Mouse (Mus musculus) intestine, postnatal 0 days (tissue): ENCODE results near the gene Hmgb1. TPM values are rescaled to one million over a fixed set of nuclear protein-coding genes. Genes with fewer than 3 reads are reported as not detected.

Source experiments
- ATAC-seq: fragments of 200-750 bp; cut with Nextera tagmentation; 2 replicates; pipeline ENCODE4 v1.8.0; 2017; ENCODE audit warnings: mild to moderate bottlenecking, moderate TSS enrichment, moderate library complexity
- H3K27ac ChIP-seq: fragments of 300-500 bp; sonication (generic); 2 replicates; pipeline ENCODE4 v1.5.1; 2014; ENCODE audit warnings: mild to moderate bottlenecking, low read depth, low read length, moderate library complexity
- H3K27me3 ChIP-seq: fragments of 300-500 bp; sonication (generic); replicated peaks from 2 replicates; pipeline ENCODE4 v1.6.1; 2014; ENCODE audit warnings: low read length, mixed read lengths; ENCODE audit not compliant: control insufficient read depth, insufficient read depth
- H3K36me3 ChIP-seq: fragments of 300-500 bp; sonication (generic); 2 replicates; pipeline ENCODE4 v1.6.1; 2014; ENCODE audit warnings: mild to moderate bottlenecking, moderate library complexity; ENCODE audit not compliant: control insufficient read depth, insufficient read depth
- H3K4me1 ChIP-seq: fragments of 300-500 bp; sonication (generic); replicated peaks from 2 replicates; pipeline ENCODE4 v1.6.1; 2014; ENCODE audit warnings: antibody characterized with exemption, low read length, mixed read lengths; ENCODE audit not compliant: control insufficient read depth, insufficient read depth
- H3K4me2 ChIP-seq: fragments of 300-500 bp; sonication (generic); replicated peaks from 2 replicates; pipeline ENCODE4 v1.6.1; 2014; ENCODE audit warnings: low read depth, mild to moderate bottlenecking, moderate library complexity
- H3K4me3 ChIP-seq: fragments of 300-500 bp; sonication (generic); 2 replicates; pipeline ENCODE4 v1.5.1; 2014; ENCODE audit warnings: low read depth, low read length
- H3K9ac ChIP-seq: fragments of 300-500 bp; sonication (generic); 2 replicates; pipeline ENCODE4 v1.6.1; 2014; ENCODE audit warnings: mild to moderate bottlenecking, low read depth, low read length
- H3K9me3 ChIP-seq: fragments of 300-500 bp; sonication (generic); 2 replicates; pipeline ENCODE4 v1.6.1; 2016; ENCODE audit warnings: mixed run types; ENCODE audit not compliant: control insufficient read depth
- CTCF ChIP-seq: sonication (generic); IDR thresholded peaks from 2 replicates; pipeline ENCODE4 v1.5.1; 2016; ENCODE audit warnings: low read depth, mild to moderate bottlenecking, control low read depth, antibody characterized with exemption, moderate library complexity
- WGBS: fragments of 180-500 bp; shearing (Covaris S2); extraction: QIAGEN DNeasy Blood & Tissue Kit; methylation state at CpG from one replicate; pipeline ENCODE4 v1.1.7; 2014; 5-methylcytosine and 5-hydroxymethylcytosine counted together
- polyA plus RNA-seq: library from polyadenylated mRNA; unstranded; fragments of >200 nt; fragmentation: Nextera tagmentation; extraction: Ambion mirVana; gene quantifications from 2 replicates; pipeline ENCODE4 v1.2.1, GENCODE M21; 2015

Hmgb1 gene
- polyA plus RNA-seq, 1 experiment from 2014 or later, result 516 TPM

DNA sequence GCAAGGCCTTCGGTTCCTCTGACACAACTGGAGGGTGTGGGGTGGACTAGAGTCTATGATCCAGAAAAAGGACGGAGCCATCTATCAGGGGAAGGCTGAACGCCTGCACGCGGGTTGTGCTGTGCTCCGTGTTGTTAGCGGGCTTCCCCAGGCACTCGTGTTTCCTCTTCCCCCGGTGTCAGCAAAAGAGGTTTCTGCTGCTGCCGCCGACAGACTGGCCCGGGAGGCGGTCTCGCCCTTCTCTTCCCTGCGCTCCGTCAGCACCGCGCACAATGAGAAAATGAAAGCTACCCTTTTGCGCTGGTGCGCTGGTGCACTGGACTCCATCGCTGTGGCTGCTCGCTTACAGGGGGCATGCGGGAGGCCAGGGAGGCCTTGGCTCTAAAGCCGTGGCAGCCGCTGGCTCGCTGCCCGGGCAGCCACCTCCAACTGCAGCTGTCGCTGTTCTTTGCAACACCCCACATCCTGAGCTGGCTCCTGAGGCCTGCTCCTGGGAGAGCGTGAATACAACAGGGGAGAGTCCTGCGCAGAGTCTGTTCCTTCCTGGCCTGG is 153.0 kb downstream of the Hmgb1 start:
- Histone ChIP-seq H3K27me3 (no peaks in the 10 kb centered on the region), H3K9ac (peak overlapping the region; percentile 63), H3K36me3 (no peaks in the 10 kb centered on the region), H3K4me2 (peak overlapping the region; percentile 76), H3K9me3 (no peaks in the 10 kb centered on the region), H3K27ac (peak overlapping the region; percentile 79), H3K4me1 (no peaks in the 10 kb centered on the region), H3K4me3 (peak overlapping the region; percentile 37)
- WGBS, result 4% methylated on average over 30 of the region's 30 CpGs
- no peak; the same call in 1 of the 2 replicates for TF ChIP-seq CTCF
- peak; percentile 77 for ATAC-seq

DNA sequence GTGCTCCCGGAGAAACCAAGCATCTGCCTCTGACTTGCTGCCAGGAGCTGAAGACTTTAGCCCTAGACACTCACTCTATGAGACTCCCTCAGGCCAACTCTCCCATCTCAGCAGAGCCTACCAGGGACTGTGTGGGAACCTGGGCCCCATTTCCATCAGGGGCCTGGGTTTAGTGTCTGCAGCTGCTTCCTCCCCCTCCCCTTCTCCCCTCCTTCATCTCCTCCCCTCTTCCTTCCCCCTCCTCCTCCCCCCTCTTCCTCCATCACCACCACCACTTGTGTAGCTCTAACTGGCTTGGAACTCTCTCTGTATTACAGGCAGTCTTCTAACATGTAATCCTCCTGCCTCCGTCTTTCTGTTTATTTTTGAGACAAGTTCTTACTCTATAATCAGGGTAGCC is 154.2 kb downstream of the Hmgb1 start:
- no peak overlapping the region for H3K4me2 ChIP-seq
- no peak overlapping the region for H3K27ac ChIP-seq
- H3K9me3 ChIP-seq, result no peaks in the 10 kb centered on the region
- H3K4me1 ChIP-seq, result no peaks in the 10 kb centered on the region
- no peaks in the 10 kb centered on the region for H3K36me3 ChIP-seq
- H3K9ac ChIP-seq, result no peak overlapping the region
- H3K27me3 ChIP-seq, result no peaks in the 10 kb centered on the region
- TF ChIP-seq CTCF, result no peak
- H3K4me3 ChIP-seq, result no peak overlapping the region
- no peak for ATAC-seq
- WGBS, result 74% methylated on average over 2 of the region's 2 CpGs

DNA sequence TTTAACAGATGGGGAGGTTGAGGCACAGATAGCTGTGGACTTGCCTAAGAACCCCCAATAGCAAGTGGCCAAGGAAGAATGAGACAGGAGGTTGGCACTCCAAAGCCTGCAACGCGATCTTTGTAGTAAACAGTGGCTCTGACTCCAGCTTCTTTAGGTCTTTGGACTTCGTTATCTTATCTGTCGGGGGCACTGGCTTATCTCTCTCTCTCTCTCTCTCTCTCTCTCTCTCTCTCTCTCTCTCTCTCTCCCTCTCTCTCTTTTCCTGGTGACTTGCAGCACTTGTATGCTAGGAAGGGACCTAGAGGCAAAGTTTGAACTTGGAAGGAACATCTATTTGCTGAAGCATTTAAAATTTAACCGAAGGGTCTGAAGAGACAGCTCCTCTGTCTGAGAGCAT is 155.9 kb downstream of the Hmgb1 start:
- no peak for ATAC-seq
- WGBS, result 27% methylated on average over 5 of the region's 5 CpGs
- no peaks in the 10 kb centered on the region for H3K4me1 ChIP-seq

DNA sequence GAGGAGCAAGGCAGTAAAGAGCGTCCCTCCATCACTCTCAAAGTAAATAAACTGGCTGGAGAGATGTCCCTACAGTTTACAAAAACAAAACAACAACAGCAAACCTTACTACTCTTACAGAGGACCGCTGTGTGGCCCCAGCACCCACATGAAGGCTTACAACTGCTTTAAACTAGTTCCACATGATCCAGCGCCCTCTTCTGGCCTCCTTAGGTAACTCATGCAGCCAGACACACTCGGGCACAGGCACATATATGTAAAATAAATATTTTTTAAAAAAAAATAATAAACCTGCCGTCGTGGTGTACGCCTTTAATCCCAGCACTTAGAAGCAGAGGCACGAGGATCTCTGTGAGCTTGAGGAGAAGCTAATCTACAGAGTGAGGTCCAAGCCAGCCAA is 156.9 kb downstream of the Hmgb1 start:
- Histone ChIP-seq H3K4me3 (no peak overlapping the region), H3K4me1 (no peaks in the 10 kb centered on the region), H3K27me3 (no peaks in the 10 kb centered on the region), H3K36me3 (no peaks in the 10 kb centered on the region), H3K9me3 (no peaks in the 10 kb centered on the region), H3K27ac (no peak overlapping the region), H3K9ac (no peak overlapping the region), H3K4me2 (no peak overlapping the region)
- 77% methylated on average over 8 of the region's 8 CpGs for WGBS
- peak; percentile 37 for TF ChIP-seq CTCF
- no peak for ATAC-seq

More for the DNA sequence above, 155.9 kb downstream of the Hmgb1 start:
- H3K9ac ChIP-seq, result no peak overlapping the region
- no peak overlapping the region for H3K27ac ChIP-seq
- TF ChIP-seq CTCF, result no peak
- no peak overlapping the region for H3K4me3 ChIP-seq
- H3K9me3 ChIP-seq, result no peaks in the 10 kb centered on the region
- no peaks in the 10 kb centered on the region for H3K36me3 ChIP-seq
- H3K4me2 ChIP-seq, result no peak overlapping the region
- no peaks in the 10 kb centered on the region for H3K27me3 ChIP-seq

DNA sequence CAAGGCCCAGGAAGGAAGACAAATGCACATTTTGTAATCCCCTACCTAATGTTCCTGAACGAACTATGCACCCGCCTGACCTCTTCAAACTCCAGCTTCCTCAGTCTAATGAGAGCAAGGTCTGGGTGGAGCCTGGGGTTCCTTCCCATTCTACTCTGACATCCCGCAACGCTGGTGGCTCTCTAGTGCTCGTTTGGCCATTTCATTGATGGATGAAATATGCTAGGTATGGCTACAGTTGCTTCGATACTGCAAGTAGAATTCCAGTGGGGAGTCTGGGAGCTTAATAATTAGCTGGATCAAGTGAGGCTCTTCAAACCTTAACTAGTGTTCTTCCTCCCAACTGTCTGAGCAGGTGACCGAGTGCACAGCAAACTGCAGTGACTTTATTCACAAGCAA is 163.2 kb downstream of the Hmgb1 start:
- H3K9ac ChIP-seq, result no peak overlapping the region
- no peak overlapping the region for H3K4me3 ChIP-seq
- no peak for TF ChIP-seq CTCF
- H3K4me1 ChIP-seq, result no peaks in the 10 kb centered on the region
- no peak overlapping the region for H3K27ac ChIP-seq
- H3K4me2 ChIP-seq, result peak overlapping the region; percentile 21; the same call in 1 of the 2 replicates
- H3K36me3 ChIP-seq, result no peaks in the 10 kb centered on the region
- H3K9me3 ChIP-seq, result no peaks in the 10 kb centered on the region
- H3K27me3 ChIP-seq, result no peaks in the 10 kb centered on the region
- ATAC-seq, result no peak
- 27% methylated on average over 7 of the region's 7 CpGs for WGBS

DNA sequence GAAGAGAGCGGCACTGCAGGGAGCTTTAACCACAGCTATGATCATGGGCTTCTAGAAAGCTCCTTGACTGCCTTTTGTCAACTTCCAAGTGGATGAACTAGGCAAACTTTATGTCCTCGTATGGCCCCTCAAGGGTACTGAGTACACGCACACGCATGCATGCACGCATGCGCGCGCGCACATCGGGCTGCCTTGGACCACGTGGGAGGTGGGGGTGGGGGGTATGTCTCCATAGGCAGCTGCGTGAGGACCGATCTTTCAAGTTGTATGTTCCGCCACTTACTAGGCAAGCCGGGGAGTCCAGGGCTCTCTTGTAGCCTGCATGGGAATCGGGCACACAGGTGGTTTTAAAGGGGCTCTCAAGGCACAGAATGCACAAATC is 163.6 kb downstream of the Hmgb1 start:
- Histone ChIP-seq H3K27me3 (no peaks in the 10 kb centered on the region), H3K4me2 (peak overlapping the region; percentile 21; the same call in 1 of the 2 replicates), H3K9me3 (no peaks in the 10 kb centered on the region), H3K4me3 (no peak overlapping the region), H3K4me1 (no peaks in the 10 kb centered on the region), H3K36me3 (no peaks in the 10 kb centered on the region), H3K27ac (no peak overlapping the region), H3K9ac (no peak overlapping the region)
- no peak for ATAC-seq
- no peak for TF ChIP-seq CTCF
- WGBS, result 67% methylated on average over 16 of the region's 16 CpGs
